Mouse (Mus musculus): Measurements from ENCODE around the gene Lgi2. TPM values are rescaled to one million over a fixed set of nuclear protein-coding genes. Genes with fewer than 3 reads are reported as not detected.

Lgi2 gene
- polyA plus RNA-seq, 1 experiment from 2014 or later: 3.8 TPM

GRCm38 (mm10) chr5:52487559-52488430, 78.5 kb downstream of the Lgi2 start:
- H3K27me3 ChIP-seq (ENCODE audit: insufficient read depth, low read length): no peaks in the 10 kb centered on the region

More at GRCm38 (mm10) chr5:52487559-52488430, 78.5 kb downstream of the Lgi2 start:
- Histone ChIP-seq H3K27ac (no peak overlapping the region), H3K4me1 (replicated peaks; ENCODE audit: insufficient read depth, low read length) (no peaks in the 10 kb centered on the region), H3K9me3 (replicated peaks; ENCODE audit: low read length) (no peaks in the 10 kb centered on the region), H3K9ac (ENCODE audit: low read depth, low read length) (no peak overlapping the region), H3K4me2 (ENCODE audit: low read length) (no peak overlapping the region), H3K36me3 (ENCODE audit: insufficient read depth, low read length) (no peaks in the 10 kb centered on the region), H3K4me3 (replicated peaks; ENCODE audit: low read depth, low read length) (no peak overlapping the region)
- ATAC-seq (replicated peaks; ENCODE audit: low FRiP score, low read depth) (no peak), DNase-seq (ENCODE audit: low spot score) (no peak)
- WGBS: 73% methylated on average over 13 of the region's 13 CpGs
- no peak for TF ChIP-seq CTCF (IDR thresholded peaks at IDR 0.05; ENCODE audit: low read depth)

Other genes starting within 250 kb of the Lgi2 start
- 70.5 and 71.0 TPM in 2 replicates for gene Sod3, start 202.7 kb downstream of the Lgi2 start, polyA plus RNA-seq (2015; fragmentation: Nextera tagmentation; extraction: Ambion mirVana)
- gene Ccdc149, start 94.9 kb downstream of the Lgi2 start, polyA plus RNA-seq (2015; fragmentation: Nextera tagmentation; extraction: Ambion mirVana): 3.5 and 3.6 TPM in 2 replicates
- 8.5 and 10.2 TPM in 2 replicates for gene Sepsecs, start 103.2 kb upstream of the Lgi2 start, polyA plus RNA-seq (2015; fragmentation: Nextera tagmentation; extraction: Ambion mirVana)
- 19.8 TPM in 2 replicates for gene Pi4k2b, start 175.1 kb upstream of the Lgi2 start, polyA plus RNA-seq (2015; fragmentation: Nextera tagmentation; extraction: Ambion mirVana)
- 8.7 and 9.6 TPM in 2 replicates for gene Zcchc4, start 208.9 kb upstream of the Lgi2 start, polyA plus RNA-seq (2015; fragmentation: Nextera tagmentation; extraction: Ambion mirVana)

Measured in kidney, postnatal 0 days (tissue).